Mouse (Mus musculus) E14TG2a.4 (cell line): ENCODE results near the gene Abcc3.

Experiments
- CTCF ChIP-seq: conservative IDR thresholded peaks from 2 replicates; pipeline ENCODE4 v1.5.1; 2014; ENCODE audit warnings: low read length
- NANOG ChIP-seq: IDR thresholded peaks from 2 replicates; pipeline ENCODE4 v1.6.1; 2014; ENCODE audit warnings: borderline replicate concordance, low read length, mixed read lengths
- POU5F1 ChIP-seq: IDR thresholded peaks from 2 replicates; pipeline ENCODE4 v1.6.1; 2014; ENCODE audit warnings: low read length, borderline replicate concordance

DNA sequence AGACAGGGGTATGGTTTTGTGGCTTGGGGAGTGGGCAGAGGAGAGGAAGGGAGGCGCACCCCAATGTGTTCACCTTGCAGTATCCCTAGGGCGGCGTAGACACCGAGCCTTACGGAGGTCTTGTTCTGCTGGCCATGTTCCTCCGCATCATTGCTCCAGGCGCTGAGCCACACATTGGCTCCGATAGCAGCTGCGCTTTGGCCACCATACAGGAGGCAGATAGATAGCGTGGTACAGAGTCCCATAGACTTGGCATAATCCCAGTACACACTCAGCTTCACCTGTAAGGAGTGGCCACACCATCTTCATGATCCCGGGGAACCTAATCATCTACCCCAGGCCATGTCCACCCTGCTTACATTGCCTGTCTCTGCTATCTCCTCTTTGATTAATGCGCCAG is 33.6 kb downstream of the Abcc3 start:
- TF ChIP-seq CTCF: no peak
- TF ChIP-seq NANOG: no peak
- no peak for TF ChIP-seq POU5F1
